Mouse (Mus musculus): ENCODE measurements at regions not wholly inside any gene's neighbourhood (a gene's known extent, or its start where the extent isn't known, plus 50 kb on each side); places are given as distances from the start of the nearest gene placed in this dataset.

- H3K36me3 ChIP-seq (ENCODE audit: control insufficient read depth, insufficient read depth, low read length), result no peaks in the 10 kb centered on the region
- TF ChIP-seq POLR2A (IDR thresholded peaks at IDR 0.05; ENCODE audit: extremely low read depth, insufficient read depth, low read length) (no peak), CTCF (IDR thresholded peaks at IDR 0.05; ENCODE audit: low read depth, low read length) (no peak)
- H3K27me3 ChIP-seq (ENCODE audit: control insufficient read depth, insufficient read depth, low read length), result no peaks in the 10 kb centered on the region
- no peaks in the 10 kb centered on the region for H3K79me2 ChIP-seq (ENCODE audit: control insufficient read depth, insufficient read depth, low read length)
- H3K4me1 ChIP-seq (ENCODE audit: control insufficient read depth, insufficient read depth, low read length), result no peaks in the 10 kb centered on the region
- 75% methylated on average over 2 of the region's 2 CpGs for WGBS
- no peak for DNase-seq (ENCODE audit: extremely low read depth, low read depth, low spot score)
- H3K4me3 ChIP-seq (ENCODE audit: insufficient read depth, low read depth, low read length), result no peak overlapping the region
- H3K27ac ChIP-seq (replicated peaks; ENCODE audit: insufficient read depth, low read depth, low read length), result no peak overlapping the region
- H3K9ac ChIP-seq (ENCODE audit: low read depth, low read length), result no peak overlapping the region
Measured at GRCm38 (mm10) chr10:84199035-84199434, 241.4 kb downstream of the Nuak1 start.

GRCm38 (mm10) chr10:84201785-84202184 is 238.6 kb downstream of the Nuak1 start:
- H3K79me2 ChIP-seq (ENCODE audit: control insufficient read depth, insufficient read depth, low read length), result no peaks in the 10 kb centered on the region
- H3K4me3 ChIP-seq (ENCODE audit: insufficient read depth, low read depth, low read length), result no peak overlapping the region
- no peak for TF ChIP-seq CTCF (IDR thresholded peaks at IDR 0.05; ENCODE audit: low read depth, low read length)
- TF ChIP-seq POLR2A (IDR thresholded peaks at IDR 0.05; ENCODE audit: extremely low read depth, insufficient read depth, low read length), result no peak
- H3K36me3 ChIP-seq (ENCODE audit: control insufficient read depth, insufficient read depth, low read length), result no peaks in the 10 kb centered on the region
- DNase-seq (ENCODE audit: extremely low read depth, low read depth, low spot score), result no peak
- no peak overlapping the region for H3K27ac ChIP-seq (replicated peaks; ENCODE audit: insufficient read depth, low read depth, low read length)
- H3K9ac ChIP-seq (ENCODE audit: low read depth, low read length), result no peak overlapping the region
- no peaks in the 10 kb centered on the region for H3K27me3 ChIP-seq (ENCODE audit: control insufficient read depth, insufficient read depth, low read length)
- H3K4me1 ChIP-seq (ENCODE audit: control insufficient read depth, insufficient read depth, low read length), result no peaks in the 10 kb centered on the region
- 64% methylated on average over 3 of the region's 3 CpGs for WGBS

DNA sequence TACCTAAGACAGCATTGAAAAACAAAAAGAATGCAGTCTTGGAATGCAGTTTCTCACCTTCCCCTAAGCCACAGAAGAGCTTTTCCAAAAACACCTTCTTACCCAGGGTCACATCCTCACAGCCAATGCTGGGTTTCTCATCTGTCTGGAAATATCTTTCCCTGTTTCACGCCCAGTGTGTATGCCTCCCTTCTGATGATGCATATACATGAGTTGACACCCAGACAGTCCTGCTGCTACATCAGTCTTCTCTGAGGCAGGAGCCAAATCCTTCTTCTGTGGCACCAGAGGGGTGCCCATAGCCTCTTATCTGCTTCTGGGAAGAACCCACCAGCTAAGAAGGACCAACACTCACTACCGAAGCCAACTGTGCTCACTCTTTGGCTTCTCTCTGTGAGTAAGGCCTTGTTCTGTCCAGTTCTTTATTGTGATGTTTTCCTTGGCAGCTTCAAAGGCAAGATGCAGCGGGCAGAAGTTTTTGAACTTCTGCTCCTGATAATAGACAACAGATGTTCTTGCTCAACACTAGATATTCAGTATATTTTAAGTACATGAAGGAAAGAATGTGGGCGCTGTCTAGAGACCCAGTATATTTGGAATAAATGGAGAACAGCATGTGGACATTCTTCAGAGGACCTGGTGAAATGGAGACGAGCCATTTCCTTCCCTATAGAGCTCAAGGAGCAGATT is 228.2 kb downstream of the Nuak1 start:
- no peak for TF ChIP-seq CTCF (IDR thresholded peaks at IDR 0.05; ENCODE audit: low read depth, low read length)
- no peak for DNase-seq (ENCODE audit: extremely low read depth, low read depth, low spot score)
- Histone ChIP-seq H3K27me3 (ENCODE audit: control insufficient read depth, insufficient read depth, low read length) (no peaks in the 10 kb centered on the region), H3K4me3 (ENCODE audit: insufficient read depth, low read depth, low read length) (no peak overlapping the region), H3K4me1 (ENCODE audit: control insufficient read depth, insufficient read depth, low read length) (no peaks in the 10 kb centered on the region), H3K9ac (ENCODE audit: low read depth, low read length) (no peak overlapping the region), H3K79me2 (ENCODE audit: control insufficient read depth, insufficient read depth, low read length) (no peaks in the 10 kb centered on the region), H3K36me3 (ENCODE audit: control insufficient read depth, insufficient read depth, low read length) (no peaks in the 10 kb centered on the region), H3K27ac (replicated peaks; ENCODE audit: insufficient read depth, low read depth, low read length) (no peak overlapping the region)
- WGBS, result 88% methylated on average over 5 of the region's 5 CpGs

DNA sequence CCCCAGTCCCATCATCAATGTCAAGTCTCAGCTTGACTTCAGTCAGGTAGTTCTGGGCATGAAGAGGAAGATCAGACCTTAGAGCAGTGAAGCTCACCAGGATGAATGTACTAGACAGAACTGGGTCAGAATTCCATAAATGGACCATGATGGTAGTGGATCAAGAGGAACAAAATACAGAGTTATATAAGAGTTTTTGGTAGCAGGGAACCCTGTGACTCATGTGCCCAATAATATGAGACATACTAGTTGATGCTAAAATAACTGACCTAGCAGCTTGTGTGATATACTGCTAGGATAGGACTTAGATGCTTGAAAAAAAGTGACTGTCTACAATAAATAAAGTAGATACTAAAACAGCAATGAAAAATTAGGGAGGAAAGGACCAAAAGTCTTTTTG is 225.6 kb downstream of the Nuak1 start:
- no peaks in the 10 kb centered on the region for H3K79me2 ChIP-seq (ENCODE audit: control insufficient read depth, insufficient read depth, low read length)
- H3K36me3 ChIP-seq (ENCODE audit: control insufficient read depth, insufficient read depth, low read length), result no peaks in the 10 kb centered on the region
- H3K4me3 ChIP-seq (ENCODE audit: insufficient read depth, low read depth, low read length), result no peak overlapping the region
- TF ChIP-seq POLR2A (IDR thresholded peaks at IDR 0.05; ENCODE audit: extremely low read depth, insufficient read depth, low read length) (no peak), CTCF (IDR thresholded peaks at IDR 0.05; ENCODE audit: low read depth, low read length) (no peak)
- no peaks in the 10 kb centered on the region for H3K27me3 ChIP-seq (ENCODE audit: control insufficient read depth, insufficient read depth, low read length)
- no peak overlapping the region for H3K9ac ChIP-seq (ENCODE audit: low read depth, low read length)
- H3K4me1 ChIP-seq (ENCODE audit: control insufficient read depth, insufficient read depth, low read length), result no peaks in the 10 kb centered on the region
- DNase-seq (ENCODE audit: extremely low read depth, low read depth, low spot score), result no peak
- H3K27ac ChIP-seq (replicated peaks; ENCODE audit: insufficient read depth, low read depth, low read length), result no peak overlapping the region

GRCm38 (mm10) chr10:84229224-84229921 is 211.0 kb downstream of the Nuak1 start:
- Histone ChIP-seq H3K36me3 (ENCODE audit: control insufficient read depth, insufficient read depth, low read length) (no peaks in the 10 kb centered on the region), H3K27me3 (ENCODE audit: control insufficient read depth, insufficient read depth, low read length) (no peaks in the 10 kb centered on the region), H3K79me2 (ENCODE audit: control insufficient read depth, insufficient read depth, low read length) (no peaks in the 10 kb centered on the region), H3K27ac (replicated peaks; ENCODE audit: insufficient read depth, low read depth, low read length) (no peak overlapping the region), H3K4me3 (ENCODE audit: insufficient read depth, low read depth, low read length) (no peak overlapping the region), H3K9ac (ENCODE audit: low read depth, low read length) (no peak overlapping the region), H3K4me1 (ENCODE audit: control insufficient read depth, insufficient read depth, low read length) (no peaks in the 10 kb centered on the region)
- WGBS, result 74% methylated on average over 7 of the region's 7 CpGs
- DNase-seq (ENCODE audit: extremely low read depth, low read depth, low spot score), result no peak
- TF ChIP-seq POLR2A (IDR thresholded peaks at IDR 0.05; ENCODE audit: extremely low read depth, insufficient read depth, low read length) (no peak), CTCF (IDR thresholded peaks at IDR 0.05; ENCODE audit: low read depth, low read length) (no peak)
